In the genomic region with DNA sequence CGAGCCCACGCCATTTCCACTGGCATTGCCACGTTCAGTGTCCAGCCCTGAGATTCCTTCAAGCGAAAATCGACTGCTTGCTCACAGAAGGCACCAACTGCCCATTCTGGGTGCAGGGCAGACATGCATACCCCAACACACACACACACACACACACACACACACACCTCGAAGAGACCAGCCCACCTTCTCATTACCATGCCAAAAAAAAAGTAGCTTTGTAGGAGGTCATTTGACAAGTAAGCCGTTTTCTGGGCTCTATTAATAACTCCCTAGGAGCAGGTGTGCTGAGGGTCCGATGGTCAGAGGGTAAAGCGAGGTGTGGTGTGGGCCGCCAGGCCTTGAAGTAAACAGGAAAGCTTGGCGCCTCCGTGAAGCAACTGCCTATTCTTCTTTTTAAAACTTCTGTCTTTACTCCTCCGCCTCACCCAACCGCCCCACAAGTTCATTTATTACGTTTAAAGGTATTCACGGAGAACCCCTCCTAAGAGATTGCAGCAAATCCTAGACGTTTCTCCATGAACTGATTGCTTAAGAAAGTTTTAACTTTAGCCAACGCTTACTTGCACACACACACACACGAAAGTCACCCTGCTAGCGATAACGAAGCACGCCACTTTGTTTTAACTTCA, we compare ENCODE assay signal across 8 mouse cellular contexts. TPM values are rescaled to one million over a fixed set of nuclear protein-coding genes. Genes with fewer than 3 reads are reported as not detected.
DNase-seq lines count a peak whose midpoint lies in the region; ATAC-seq lines count a peak whose summit lies in the region.

No protein-coding gene starts in this region.

- peak overlapping the region; percentile 95 for H3K27ac ChIP-seq in heart, embryonic 11.5 days (ENCODE audit: low read depth, low read length)
- peak overlapping the region; percentile 22; the same call in 1 of the 2 replicates for H3K27ac ChIP-seq in limb, embryonic 13.5 days
- H3K27ac ChIP-seq in neural tube, embryonic 11.5 days (ENCODE audit: low read depth, low read length): no peak overlapping the region

- H3K9me3 ChIP-seq in heart, embryonic 11.5 days (replicated peaks; ENCODE audit: control insufficient read depth, low read length): no peaks in the 10 kb centered on the region
- H3K9me3 ChIP-seq in limb, embryonic 13.5 days: no peaks in the 10 kb centered on the region
- no peaks in the 10 kb centered on the region for H3K9me3 ChIP-seq in neural tube, embryonic 11.5 days (ENCODE audit: control insufficient read depth, low read length)

- H3K27me3 ChIP-seq in heart, embryonic 11.5 days (ENCODE audit: control insufficient read depth, insufficient read depth, low read length): no peaks in the 10 kb centered on the region
- H3K27me3 ChIP-seq in limb, embryonic 13.5 days: no peaks in the 10 kb centered on the region
- no peaks in the 10 kb centered on the region for H3K27me3 ChIP-seq in neural tube, embryonic 11.5 days (ENCODE audit: control insufficient read depth, insufficient read depth, low read length)

- no peak for ATAC-seq in heart, embryonic 11.5 days (replicated peaks; ENCODE audit: insufficient number of reproducible peaks, low FRiP score, low TSS enrichment)
- ATAC-seq in limb, embryonic 13.5 days (ENCODE audit: low FRiP score, low read depth): no peak
- ATAC-seq in neural tube, embryonic 11.5 days (ENCODE audit: insufficient read depth, low FRiP score, low TSS enrichment): no peak

- peak; percentile 53 to 62 for DNase-seq in spleen, postnatal 36 days (ENCODE audit: low spot score in 2 of 2)
- no peak for DNase-seq in spleen, adult 18-20 months
- DNase-seq in neural tube, embryonic 11.5 days (ENCODE audit: low spot score): peak; percentile 15
- no peak for DNase-seq in cerebellum, postnatal 25 days
- no peak for DNase-seq in ovary, adult 18-20 months (ENCODE audit: low spot score)
- DNase-seq in layer of hippocampus, postnatal 14 days (ENCODE audit: low spot score in 2 of 2): no peak

- WGBS in heart, embryonic 11.5 days (ENCODE audit: insufficient replicate concordance): 8% methylated on average over 22 of the region's 22 CpGs
- WGBS in limb, embryonic 13.5 days: 9% methylated on average over 22 of the region's 22 CpGs
- 16% methylated on average over 22 of the region's 22 CpGs for WGBS in neural tube, embryonic 11.5 days

- H3K4me1 ChIP-seq in heart, embryonic 11.5 days (ENCODE audit: control insufficient read depth, insufficient read depth, low read length): peaks cover 29% of the 10 kb centered on the region
- peaks cover 31% of the 10 kb centered on the region for H3K4me1 ChIP-seq in limb, embryonic 13.5 days
- H3K4me1 ChIP-seq in neural tube, embryonic 11.5 days (ENCODE audit: control insufficient read depth, insufficient read depth, low read length): no peaks in the 10 kb centered on the region

- peak overlapping the region; percentile 57 for H3K4me3 ChIP-seq in heart, embryonic 11.5 days (ENCODE audit: low read depth, low read length)
- peak overlapping the region; percentile 61 for H3K4me3 ChIP-seq in limb, embryonic 13.5 days
- H3K4me3 ChIP-seq in neural tube, embryonic 11.5 days (ENCODE audit: low read depth, low read length): peak overlapping the region; percentile 50

- H3K4me2 ChIP-seq in heart, embryonic 11.5 days: peak overlapping the region; percentile 73
- peak overlapping the region; percentile 87 for H3K4me2 ChIP-seq in limb, embryonic 13.5 days (replicated peaks)
- peak overlapping the region; percentile 65 for H3K4me2 ChIP-seq in neural tube, embryonic 11.5 days (ENCODE audit: low read depth)

- H3K36me3 ChIP-seq in heart, embryonic 11.5 days (ENCODE audit: control insufficient read depth, insufficient read depth, low read length): peaks cover 6% of the 10 kb centered on the region
- H3K36me3 ChIP-seq in limb, embryonic 13.5 days: peaks cover 21% of the 10 kb centered on the region
- no peaks in the 10 kb centered on the region for H3K36me3 ChIP-seq in neural tube, embryonic 11.5 days (ENCODE audit: control insufficient read depth, insufficient read depth, low read length)

- H3K9ac ChIP-seq in heart, embryonic 11.5 days (ENCODE audit: low read depth, low read length): peak overlapping the region; percentile 88
- peak overlapping the region; percentile 82 for H3K9ac ChIP-seq in limb, embryonic 13.5 days
- H3K9ac ChIP-seq in neural tube, embryonic 11.5 days (ENCODE audit: low read length): peak overlapping the region; percentile 36; the same call in 1 of the 2 replicates

RNA-seq across cellular contexts. Expression of gene S1pr1, which starts 1.3 kb away (rescaled TPM):
- polyA plus RNA-seq in heart, embryonic 11.5 days (2014; fragmentation: Nextera tagmentation; extraction: Ambion mirVana): 62.8 and 74.4 TPM in 2 replicates
- polyA plus RNA-seq in limb, embryonic 13.5 days (2015; fragmentation: Nextera tagmentation; extraction: Ambion mirVana): 23.4 and 23.9 TPM in 2 replicates
- 14.3 and 15.7 TPM in 2 replicates for polyA plus RNA-seq in neural tube, embryonic 11.5 days (2014; fragmentation: Nextera tagmentation; extraction: Ambion mirVana)
- total RNA-seq in layer of hippocampus, postnatal 14 days (2021): 10 to 100 TPM; 78.1 to 83.8 TPM

Comparison
In these comparisons a context has a peak if more than half of its experiments do, and no peak if none do; other contexts are left out.
1. DNase-seq: peak in spleen, postnatal 36 days (2 of 2) and neural tube, embryonic 11.5 days (single experiment); none in spleen, adult 18-20 months (0 of 2), cerebellum, postnatal 25 days (0 of 2), ovary, adult 18-20 months (single experiment) and layer of hippocampus, postnatal 14 days (0 of 2).
2. H3K9ac ChIP-seq: peak in every context shown above with its lines; median percentile 88 in heart, embryonic 11.5 days; 82 in limb, embryonic 13.5 days; 36 in neural tube, embryonic 11.5 days.
3. Peak in every context shown above with its lines, with median percentiles within 50 percentile points of each other: H3K4me2 ChIP-seq and H3K4me3 ChIP-seq.